1 mouse cellular context compared by ENCODE assay signal in the genomic region with DNA sequence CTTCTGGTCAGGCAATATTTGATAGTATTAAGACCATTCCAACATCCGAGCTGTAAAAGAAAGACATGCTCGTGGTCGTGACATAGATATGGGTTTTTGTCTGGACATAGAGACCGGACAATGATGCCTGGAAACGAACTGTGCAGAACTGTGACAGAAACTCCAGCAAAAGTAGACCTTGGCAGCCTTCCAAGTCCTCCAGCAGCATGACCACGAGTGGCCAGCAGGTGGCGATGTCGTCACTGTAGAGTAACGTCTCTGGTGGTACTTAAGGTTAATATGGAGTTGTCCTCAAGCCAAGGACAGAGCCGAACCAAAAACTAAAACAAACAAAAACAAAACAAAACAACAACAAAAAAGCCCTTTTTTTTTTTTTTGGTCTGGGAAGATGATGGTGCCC.
A peak's percentile ranks its signal among the peaks of the same experiment; 100 is the strongest.
TF ChIP-seq lines count a peak whose summit lies in the region.

No protein-coding gene starts in this region.

TF ChIP-seq in MEL, 35 proteins besides CTCF, POLR2A, EP300 and RAD21 (continued from another document):
- no peak for TF ChIP-seq ELF1 (IDR thresholded peaks at IDR 0.05; ENCODE audit: low read depth, low read length)
- TF ChIP-seq MYB (IDR thresholded peaks at IDR 0.05; ENCODE audit: low read depth, low read length): no peak
- peak; percentile 53; the same call in 1 of the 2 replicates for TF ChIP-seq BHLHE40 (IDR thresholded peaks at IDR 0.05; ENCODE audit: borderline replicate concordance, low read depth, low read length)
- TF ChIP-seq CHD2 (IDR thresholded peaks at IDR 0.05; ENCODE audit: low read length): no peak
